Mouse (Mus musculus) embryo, embryonic 11 days (tissue): ENCODE measurements around the gene Ubxn7.
A peak's percentile ranks its signal among the peaks of the same experiment; 100 is the strongest.
"Not testable (repeated sequence)": the region's sequence is repeated elsewhere in the genome, so short reads cannot be mapped to it uniquely, and the experiment has no call there.

Source experiments
- DNase-seq: peaks from one replicate; pipeline ENCODE4 v3.0.0-alpha.2; 2015

The Ubxn7 gene

GRCm38 (mm10) chr16:32332040-32332555 is at the start of gene Ubxn7:
Gene Ubxn7 (plus strand): TSS chr16:32332257.
- peak; percentile 97 for DNase-seq

- DNase-seq, result no peak
Observed at GRCm38 (mm10) chr16:32282608-32283007, 49.4 kb upstream of the Ubxn7 start.

- no peak for DNase-seq
Observed at GRCm38 (mm10) chr16:32291821-32292220, 40.2 kb upstream of the Ubxn7 start.

- DNase-seq, result not testable (repeated sequence)
Observed at GRCm38 (mm10) chr16:32299617-32300016, 32.4 kb upstream of the Ubxn7 start.

- no peak for DNase-seq
Observed at GRCm38 (mm10) chr16:32303046-32303445, 29.0 kb upstream of the Ubxn7 start.

GRCm38 (mm10) chr16:32303886-32304285 is 28.2 kb upstream of the Ubxn7 start:
- DNase-seq, result no peak

- no peak for DNase-seq
Observed at GRCm38 (mm10) chr16:32311970-32312369, 20.1 kb upstream of the Ubxn7 start.

- DNase-seq, result no peak
Observed at GRCm38 (mm10) chr16:32312386-32312785, 19.7 kb upstream of the Ubxn7 start.

- DNase-seq, result no peak
Observed at GRCm38 (mm10) chr16:32312859-32313258, 19.2 kb upstream of the Ubxn7 start.

GRCm38 (mm10) chr16:32316601-32317000 is 15.5 kb upstream of the Ubxn7 start:
- no peak for DNase-seq

- no peak for DNase-seq
Observed at GRCm38 (mm10) chr16:32323953-32324352, 8.1 kb upstream of the Ubxn7 start.

- peak; percentile 50 for DNase-seq
Observed at GRCm38 (mm10) chr16:32330876-32331670, 984 bp upstream of the Ubxn7 start.

GRCm38 (mm10) chr16:32332556-32333511 is 777 bp downstream of the Ubxn7 start:
- DNase-seq, result peak; percentile 73

- no peak for DNase-seq
Observed at GRCm38 (mm10) chr16:32335146-32335545, 3.1 kb downstream of the Ubxn7 start.

- no peak for DNase-seq
Observed at GRCm38 (mm10) chr16:32336026-32336780, 4.1 kb downstream of the Ubxn7 start.

- DNase-seq, result no peak
Observed at GRCm38 (mm10) chr16:32337001-32337400, 4.9 kb downstream of the Ubxn7 start.

GRCm38 (mm10) chr16:32340451-32340850 is 8.4 kb downstream of the Ubxn7 start:
- no peak for DNase-seq

GRCm38 (mm10) chr16:32345521-32345920 is 13.5 kb downstream of the Ubxn7 start:
- no peak for DNase-seq

GRCm38 (mm10) chr16:32350776-32351175 is 18.7 kb downstream of the Ubxn7 start:
- no peak for DNase-seq

GRCm38 (mm10) chr16:32363530-32363929 is 31.5 kb downstream of the Ubxn7 start:
- DNase-seq, result no peak

GRCm38 (mm10) chr16:32371351-32371750 is 39.3 kb downstream of the Ubxn7 start:
- DNase-seq, result peak; percentile 24

GRCm38 (mm10) chr16:32379575-32379974 is 47.5 kb downstream of the Ubxn7 start:
- DNase-seq, result no peak

- DNase-seq, result no peak
Observed at GRCm38 (mm10) chr16:32382901-32383300, 50.8 kb downstream of the Ubxn7 start.
